Mouse (Mus musculus) fat pad, adult 2 months (tissue): ENCODE measurements around the gene Cyp2a5.
"Not testable (repeated sequence)": the region's sequence is repeated elsewhere in the genome, so short reads cannot be mapped to it uniquely, and the experiment has no call there.

Experiments used
- DNase-seq: peaks from one replicate; pipeline ENCODE4 v3.0.0-alpha.2; 2011; ENCODE audit warnings: low read depth, low spot score; ENCODE audit errors: extremely low read depth

Gene Cyp2a5

GRCm38 (mm10) chr7:26835059-26835458 lies at the start of gene Cyp2a5:
Gene Cyp2a5 (plus strand): TSS chr7:26835305.
- DNase-seq = not testable (repeated sequence)

GRCm38 (mm10) chr7:26786013-26786412 lies 49.1 kb upstream of the Cyp2a5 start:
- DNase-seq = not testable (repeated sequence)

GRCm38 (mm10) chr7:26789984-26790383 lies 45.1 kb upstream of the Cyp2a5 start:
- no peak for DNase-seq

- no peak for DNase-seq
Observed at GRCm38 (mm10) chr7:26800104-26800503, 35.0 kb upstream of the Cyp2a5 start.

GRCm38 (mm10) chr7:26800996-26801395 lies 34.1 kb upstream of the Cyp2a5 start:
- DNase-seq = no peak

GRCm38 (mm10) chr7:26808592-26808991 lies 26.5 kb upstream of the Cyp2a5 start, which contains the start of gene Cyp2g1:
Gene Cyp2g1 (plus strand): TSS chr7:26808892.
- DNase-seq = no peak

- DNase-seq = not testable (repeated sequence)
Observed at GRCm38 (mm10) chr7:26831556-26832292, 3.4 kb upstream of the Cyp2a5 start.

- not testable (repeated sequence) for DNase-seq
Observed at GRCm38 (mm10) chr7:26832668-26833067, 2.4 kb upstream of the Cyp2a5 start.

- not testable (repeated sequence) for DNase-seq
Observed at GRCm38 (mm10) chr7:26843400-26843799, 8.3 kb downstream of the Cyp2a5 start.

- DNase-seq = not testable (repeated sequence)
Observed at GRCm38 (mm10) chr7:26850063-26850462, 15.0 kb downstream of the Cyp2a5 start.

- DNase-seq = not testable (repeated sequence)
Observed at GRCm38 (mm10) chr7:26878581-26878980, 43.5 kb downstream of the Cyp2a5 start.

- DNase-seq = not testable (repeated sequence)
Observed at GRCm38 (mm10) chr7:26880600-26880999, 45.5 kb downstream of the Cyp2a5 start.
